Mouse (Mus musculus) adrenal gland, postnatal 4 days (tissue): ENCODE measurements at regions not wholly inside any gene's neighbourhood (a gene's known extent, or its start where the extent isn't known, plus 50 kb on each side); places are given as distances from the start of the nearest gene placed in this dataset.

ENCODE experiments used
- DNase-seq, 2 experiments: peaks; one replicate each; pipeline ENCODE4 v3.0.0; 2021 to 2022; ENCODE audit warnings: low spot score in 2 of 2, mixed read lengths in 2 of 2

DNA sequence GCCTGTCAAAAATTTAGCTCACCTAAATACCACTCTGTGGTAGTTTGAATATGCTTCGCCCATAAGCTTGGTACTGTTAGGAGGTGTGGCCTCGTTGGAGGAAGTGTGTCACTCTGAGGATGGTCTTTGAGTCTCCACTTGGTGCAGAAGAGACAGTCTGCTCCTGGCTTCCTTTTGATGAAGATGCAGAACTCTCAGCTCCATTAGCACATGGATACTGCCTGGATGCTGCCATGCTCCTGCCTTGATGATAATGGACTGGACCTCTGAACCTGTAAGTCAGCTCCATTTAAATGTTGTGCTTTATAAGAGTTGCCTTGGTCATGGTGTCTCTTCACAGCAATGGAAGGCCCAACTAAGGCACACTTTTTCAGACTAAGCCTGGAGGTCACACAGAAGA, 56.9 kb upstream of the Pik3r1 start:
- no peak for DNase-seq

DNA sequence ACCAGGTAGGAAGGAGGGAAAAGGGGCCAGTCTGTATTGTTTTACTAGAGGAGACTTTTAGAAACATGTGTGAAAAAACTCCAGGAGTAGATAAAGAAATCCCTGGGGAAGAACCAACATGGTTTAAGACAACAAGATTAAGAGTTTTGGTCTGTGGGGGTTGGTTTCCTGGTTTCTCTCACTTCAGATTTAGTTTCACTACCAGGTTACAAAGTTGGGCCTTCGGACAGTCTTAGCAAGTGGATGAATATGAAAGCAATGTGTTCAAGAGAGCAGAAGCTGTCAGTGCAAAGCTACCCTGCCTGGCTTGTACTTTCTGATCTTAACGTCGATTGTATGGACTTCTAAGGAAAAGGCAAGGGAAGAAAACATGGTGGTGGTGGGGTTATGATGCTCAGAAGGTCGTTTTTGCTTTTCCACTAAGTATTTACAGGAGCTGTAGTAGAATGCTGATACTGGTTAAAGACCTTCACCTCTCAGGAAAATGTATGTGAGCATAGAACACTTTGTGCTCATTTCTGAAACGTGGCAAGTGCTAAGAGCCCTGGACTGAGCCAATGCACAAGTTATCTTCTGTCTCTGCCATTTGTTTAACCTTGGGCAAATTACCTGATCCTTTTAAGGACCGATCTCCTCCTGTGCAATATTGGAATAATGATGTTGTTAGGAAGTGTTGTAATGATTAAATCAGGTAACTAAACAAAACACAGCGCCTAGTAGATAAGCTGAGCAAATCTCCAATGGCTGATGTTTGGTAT, 64.0 kb upstream of the Pik3r1 start:
- DNase-seq: no peak

DNA sequence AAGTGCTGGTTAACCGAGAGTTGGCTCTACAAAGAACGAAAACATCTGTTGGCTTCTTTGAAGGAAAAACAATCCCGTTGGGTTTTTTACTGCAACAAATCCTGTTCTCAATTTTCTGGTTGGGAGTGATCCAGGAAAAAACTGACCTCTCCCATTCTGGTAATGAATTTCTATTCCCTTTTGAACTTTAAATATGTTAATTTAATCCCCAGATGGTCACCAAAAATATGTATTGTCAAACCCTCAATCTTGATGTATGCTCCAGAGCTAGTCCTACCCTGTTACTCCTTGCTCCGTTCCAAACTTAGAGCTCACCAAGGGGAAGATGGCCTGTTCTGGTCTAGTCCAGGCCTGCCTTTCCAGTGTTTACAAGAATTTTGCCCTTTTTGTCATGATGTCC, 66.5 kb upstream of the Pik3r1 start:
- no peak for DNase-seq

DNA sequence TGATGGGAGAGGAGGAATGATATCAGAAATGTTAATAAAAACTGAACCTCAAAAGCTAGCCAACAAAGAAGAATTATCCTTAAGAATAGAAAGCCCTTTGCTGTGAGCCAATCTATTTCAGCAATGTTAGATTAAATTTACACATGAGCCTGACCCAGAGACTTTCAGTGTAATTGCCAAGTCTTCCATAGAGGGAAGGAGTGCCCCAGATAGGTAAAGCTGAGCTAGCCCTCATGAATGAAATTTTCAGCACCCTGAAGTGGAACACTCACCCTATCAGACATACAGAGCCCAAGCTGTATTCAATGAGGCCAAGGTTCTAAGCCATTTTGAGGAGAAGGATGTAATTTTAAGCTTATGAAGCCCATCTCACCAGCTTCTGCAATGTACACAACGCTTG, 69.0 kb upstream of the Pik3r1 start:
- DNase-seq: no peak

DNA sequence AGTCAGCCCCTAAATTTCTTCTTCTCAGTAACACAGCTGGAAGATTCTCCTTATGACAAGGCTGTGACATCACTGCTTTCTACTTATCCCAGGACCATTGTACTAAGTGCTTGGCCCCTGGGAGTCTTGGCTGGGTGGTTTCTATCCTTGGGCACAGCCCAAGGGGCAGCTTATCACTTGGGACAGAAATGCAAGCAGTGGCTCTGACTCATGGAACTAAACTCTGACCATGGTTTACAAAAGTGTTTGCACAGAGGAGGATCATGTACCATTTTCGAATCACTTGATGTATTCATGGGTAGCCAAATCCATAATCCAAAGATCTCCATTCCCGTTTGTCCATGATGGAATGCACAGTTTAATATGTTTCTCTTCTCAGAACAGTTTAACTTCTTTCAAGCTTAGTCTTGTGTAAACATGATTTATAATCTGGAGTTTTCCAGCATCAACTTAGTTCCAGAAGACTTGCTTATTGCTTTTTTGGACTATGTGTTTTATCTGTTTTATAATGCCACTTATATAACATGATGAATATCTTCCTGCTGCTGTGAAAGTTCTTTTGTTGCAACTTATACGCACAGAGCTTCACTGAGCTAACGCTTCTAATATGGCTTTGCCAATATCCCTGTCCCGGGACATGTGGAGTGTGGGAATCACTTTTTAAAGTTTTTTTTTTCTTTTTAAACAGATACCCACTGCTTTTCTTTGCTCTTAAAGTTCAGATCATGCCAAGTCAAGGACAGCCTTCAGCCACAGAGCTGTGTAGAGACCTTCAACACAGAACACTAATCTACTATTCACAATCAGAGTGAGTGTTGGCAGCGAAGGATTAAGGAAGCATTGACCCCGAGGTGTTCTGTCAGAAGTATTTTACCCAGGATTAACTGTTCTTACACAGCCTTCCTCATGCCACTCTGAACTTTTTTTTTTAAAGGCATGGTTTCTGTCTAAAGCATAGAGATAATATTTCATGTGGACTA, 76.7 kb upstream of the Pik3r1 start:
- DNase-seq: no peak

DNA sequence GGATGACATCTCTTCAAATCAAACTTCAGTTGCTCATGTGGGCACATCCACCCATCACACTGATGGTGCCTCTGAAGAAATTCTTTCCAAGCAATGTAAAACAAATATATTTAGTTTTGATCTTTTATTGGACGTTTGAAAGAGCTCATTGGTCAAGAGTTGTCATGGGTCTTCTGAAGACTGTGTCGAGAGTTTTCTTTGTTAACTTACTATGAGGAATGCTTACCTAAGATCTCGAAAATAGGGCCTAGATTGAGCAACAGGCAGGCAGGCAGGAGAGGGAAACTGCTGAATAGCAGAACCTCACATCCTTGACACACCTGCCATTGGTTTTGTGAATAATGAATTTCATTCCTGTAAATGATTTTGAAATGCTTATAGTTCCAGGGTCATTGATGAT, 78.0 kb upstream of the Pik3r1 start:
- no peak for DNase-seq

DNA sequence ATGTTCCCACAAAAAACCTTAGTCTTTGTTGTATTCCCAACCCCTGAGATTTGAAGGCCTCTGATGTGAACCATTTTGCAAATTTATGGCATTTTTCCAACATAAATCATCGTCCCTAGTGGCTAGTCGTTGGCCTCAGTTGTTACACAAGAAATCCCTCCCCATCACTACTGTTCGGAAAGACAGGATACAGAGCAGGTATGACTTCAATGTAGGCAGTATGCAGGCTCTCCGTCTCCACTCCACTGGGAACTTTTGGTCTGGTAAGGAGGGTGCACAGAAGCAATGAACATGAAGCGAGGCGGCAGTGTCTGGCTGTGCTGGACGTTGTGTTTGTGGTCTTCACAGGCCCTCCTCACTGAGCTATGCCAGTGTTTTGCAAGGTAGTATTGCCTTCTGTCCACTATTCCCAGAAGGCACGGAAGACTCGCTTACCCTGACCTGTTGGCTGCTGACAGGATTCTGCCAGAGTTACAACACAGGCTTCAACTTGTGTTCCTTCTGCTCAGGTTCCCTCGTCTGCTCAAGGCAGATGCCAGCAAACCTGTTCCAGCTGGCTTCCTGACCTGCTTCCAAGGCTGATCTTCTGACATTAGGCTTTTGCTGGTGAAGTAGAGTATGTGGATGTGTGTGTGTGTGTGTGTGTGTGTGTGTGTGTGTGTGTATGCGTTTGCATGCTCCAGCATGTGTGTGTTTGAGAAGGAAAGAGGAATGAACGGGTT, 80.0 kb upstream of the Pik3r1 start:
- no peak for DNase-seq

DNA sequence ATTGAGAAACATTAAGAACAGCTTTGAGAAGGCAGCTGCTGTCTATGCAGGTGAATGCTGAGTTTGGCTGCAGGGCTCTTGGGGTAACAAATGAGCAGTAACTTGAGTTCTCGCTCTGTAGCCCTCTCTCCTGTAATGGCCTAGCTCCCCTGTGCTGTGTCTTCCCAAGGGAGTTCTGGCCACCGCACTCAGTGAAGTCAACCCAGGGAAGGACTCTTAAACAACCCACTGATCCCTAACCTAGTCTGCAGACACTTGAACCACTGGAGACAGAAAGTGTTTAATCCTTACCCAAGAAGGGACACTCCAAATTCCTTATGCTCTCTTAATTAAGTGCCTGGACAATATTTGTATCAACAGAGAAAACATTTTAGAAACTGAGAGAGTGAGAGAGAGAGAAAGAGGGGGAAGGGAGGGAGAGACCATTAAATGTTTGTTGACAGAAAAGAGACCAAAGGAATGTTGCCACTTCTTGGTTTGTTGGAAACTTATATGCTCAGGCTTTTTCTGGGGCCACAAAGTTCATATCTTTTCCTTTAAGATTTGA, 80.7 kb upstream of the Pik3r1 start:
- DNase-seq: no peak

DNA sequence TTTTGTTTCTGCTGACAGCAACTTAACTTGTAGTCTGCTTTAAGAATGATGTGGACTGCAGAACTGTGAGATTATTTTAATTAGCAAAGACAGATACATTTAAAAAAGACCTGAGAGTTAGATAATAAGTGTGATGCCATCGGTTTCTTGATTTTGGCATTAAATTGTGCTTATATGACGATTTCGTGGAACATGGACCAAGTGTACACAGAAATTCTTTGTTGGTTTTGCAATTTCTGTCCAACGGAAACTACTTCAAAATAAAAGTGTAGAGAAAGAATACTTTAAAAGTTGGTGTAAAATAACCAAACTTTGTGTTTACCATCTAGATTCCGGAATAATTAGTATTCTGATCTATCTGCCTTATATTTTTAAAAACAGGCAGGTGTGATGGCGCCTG, 81.4 kb upstream of the Pik3r1 start:
- DNase-seq: no peak

DNA sequence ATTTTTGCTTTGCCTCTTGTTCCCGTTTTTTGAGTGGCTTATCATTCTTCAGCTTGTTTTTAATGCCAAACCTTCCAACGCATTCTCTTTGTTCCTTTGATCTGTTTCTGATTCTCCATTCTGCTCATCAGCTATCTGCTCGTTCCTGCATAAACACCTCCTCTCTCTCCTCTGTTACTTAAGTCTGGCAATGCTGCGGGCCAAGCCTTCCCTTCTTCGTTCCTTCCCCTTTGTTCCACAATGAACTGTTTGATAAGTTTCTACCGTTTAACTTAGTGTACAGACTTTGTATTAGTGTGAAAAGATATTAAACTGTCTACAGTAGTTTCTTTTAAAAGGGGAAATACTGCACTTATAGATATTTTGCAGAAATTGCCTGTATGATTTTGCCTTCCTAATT, 83.3 kb upstream of the Pik3r1 start:
- DNase-seq: no peak

DNA sequence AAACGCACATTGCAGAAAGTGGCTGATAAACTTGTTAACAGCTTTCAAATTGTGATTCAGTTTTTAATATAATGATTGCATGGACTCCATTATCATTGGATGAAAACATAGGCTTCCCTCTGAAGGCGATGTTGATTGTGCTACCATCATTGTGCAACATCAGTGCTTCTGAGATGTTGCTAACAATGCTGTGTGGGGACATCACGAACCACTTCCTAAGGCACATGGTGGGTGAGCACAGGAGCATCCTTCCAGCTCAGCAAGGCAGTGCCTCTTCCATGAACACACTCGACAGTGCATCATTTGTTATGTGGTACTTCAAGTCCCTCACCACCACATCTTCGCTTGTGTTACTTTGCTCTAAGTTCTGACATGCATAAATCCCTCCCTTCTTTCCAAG, 84.9 kb upstream of the Pik3r1 start:
- no peak for DNase-seq

DNA sequence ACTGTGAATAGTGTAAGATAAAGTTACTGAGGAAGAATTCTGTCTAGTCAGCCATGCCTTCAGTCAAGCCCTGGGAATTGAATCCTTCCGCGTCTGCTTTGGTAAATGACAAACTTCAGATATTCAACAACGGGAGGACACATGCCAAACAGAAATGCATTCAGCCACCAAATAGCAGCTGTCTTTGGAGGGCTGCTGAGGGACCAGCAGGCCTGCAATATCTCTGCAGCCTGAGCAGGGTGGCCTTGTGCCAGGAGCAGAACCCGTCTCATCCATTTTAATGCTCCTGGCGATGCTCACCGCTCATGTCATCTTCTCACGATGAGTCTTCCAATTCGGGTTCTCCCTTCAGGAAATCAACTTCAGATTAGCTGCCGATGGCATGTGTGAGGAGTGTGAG, 87.1 kb upstream of the Pik3r1 start:
- no peak for DNase-seq

DNA sequence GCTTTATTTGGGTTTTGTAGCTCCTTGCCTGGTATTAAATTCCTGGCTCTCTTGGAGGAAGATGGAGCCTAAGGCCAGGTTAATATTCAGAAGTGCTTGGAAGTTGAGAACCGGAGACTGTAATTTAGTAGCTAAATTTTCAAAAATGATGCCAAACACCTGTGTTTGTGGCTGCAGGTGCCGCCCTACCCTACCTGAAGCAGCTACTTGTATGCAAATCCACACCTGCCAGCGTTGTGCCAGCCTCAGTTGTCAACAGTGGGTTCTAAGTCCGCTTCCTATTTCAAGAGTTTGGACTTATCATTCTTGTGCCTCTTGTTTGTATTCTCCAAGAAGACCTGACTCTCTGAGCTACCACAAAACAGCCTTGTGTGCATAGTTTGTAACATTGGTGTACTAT, 92.7 kb upstream of the Pik3r1 start:
- no peak for DNase-seq

DNA sequence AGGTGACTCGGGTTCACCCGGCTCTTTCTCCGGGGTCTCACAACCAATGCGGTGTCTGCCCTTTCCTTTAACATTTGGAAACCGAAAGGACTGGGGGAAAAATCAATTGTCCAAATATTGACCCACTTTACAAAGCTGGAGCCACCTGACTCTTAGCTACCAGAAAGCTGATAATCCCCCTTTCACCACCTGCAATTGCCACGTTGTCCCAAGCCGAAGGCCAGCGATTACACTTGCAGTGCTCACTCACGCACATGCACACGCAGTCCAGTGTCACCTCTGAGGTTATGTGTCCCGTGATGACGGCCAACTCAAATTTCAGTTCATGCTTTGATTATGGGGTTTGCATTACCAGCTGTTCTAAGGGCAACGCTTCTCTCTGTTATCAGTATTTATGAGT, 94.0 kb upstream of the Pik3r1 start:
- no peak for DNase-seq

DNA sequence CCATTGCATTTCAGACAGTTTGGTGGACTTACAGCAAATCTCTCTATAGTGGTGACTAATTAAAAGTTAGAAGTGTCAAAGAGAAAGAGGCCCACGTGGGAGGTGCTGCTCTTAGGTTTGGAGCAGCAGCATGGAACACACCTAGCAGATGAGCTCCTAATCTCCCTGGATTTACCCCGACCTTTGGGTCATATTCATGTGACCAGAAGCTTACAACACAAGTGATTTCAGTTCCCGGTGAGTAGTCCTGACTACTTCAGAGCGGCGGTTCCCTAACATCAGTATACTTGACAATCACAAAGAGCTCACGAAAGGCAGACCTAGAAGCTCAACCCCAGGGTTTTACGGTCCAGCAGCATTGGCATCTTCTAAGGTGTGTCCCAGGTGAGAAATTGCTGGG, 95.0 kb upstream of the Pik3r1 start:
- DNase-seq: no peak

DNA sequence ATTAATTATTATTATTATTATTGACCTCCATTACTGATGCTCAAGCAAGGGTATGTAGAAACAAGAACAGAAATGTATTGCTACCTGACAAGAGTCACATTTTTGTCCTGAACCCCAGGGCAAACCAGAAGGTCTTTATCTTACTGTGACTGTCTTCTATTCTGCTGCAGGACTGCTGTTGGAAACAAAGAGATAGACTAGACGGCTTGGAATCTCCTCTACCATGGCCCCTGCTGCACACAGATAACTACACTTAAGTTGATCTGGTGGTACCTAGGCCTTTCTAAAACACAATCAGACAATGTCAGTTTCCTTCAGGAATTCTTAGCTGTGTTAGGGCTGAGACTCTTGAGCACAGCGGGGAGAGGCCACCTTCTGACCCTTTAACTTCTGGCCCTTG, 95.6 kb upstream of the Pik3r1 start:
- no peak for DNase-seq

DNA sequence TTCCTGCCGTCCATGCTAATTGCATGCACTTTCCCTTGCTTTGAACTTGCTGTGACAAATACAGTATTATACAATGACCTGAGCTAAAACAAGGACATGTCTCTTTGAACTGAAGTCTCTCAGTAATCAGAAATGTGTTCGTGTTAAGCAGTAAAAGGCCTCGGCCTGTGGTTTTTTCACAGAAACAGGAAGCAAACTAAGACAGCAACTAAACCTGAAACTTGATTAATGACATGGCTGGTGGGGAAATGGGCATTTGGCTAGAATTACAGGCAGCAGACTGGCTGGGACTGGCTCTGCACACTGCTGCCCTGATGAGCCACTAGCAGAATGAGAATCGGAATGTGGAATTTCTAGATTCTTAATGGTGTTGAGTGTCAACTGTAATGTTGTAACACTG, 98.8 kb upstream of the Pik3r1 start:
- no peak for DNase-seq

DNA sequence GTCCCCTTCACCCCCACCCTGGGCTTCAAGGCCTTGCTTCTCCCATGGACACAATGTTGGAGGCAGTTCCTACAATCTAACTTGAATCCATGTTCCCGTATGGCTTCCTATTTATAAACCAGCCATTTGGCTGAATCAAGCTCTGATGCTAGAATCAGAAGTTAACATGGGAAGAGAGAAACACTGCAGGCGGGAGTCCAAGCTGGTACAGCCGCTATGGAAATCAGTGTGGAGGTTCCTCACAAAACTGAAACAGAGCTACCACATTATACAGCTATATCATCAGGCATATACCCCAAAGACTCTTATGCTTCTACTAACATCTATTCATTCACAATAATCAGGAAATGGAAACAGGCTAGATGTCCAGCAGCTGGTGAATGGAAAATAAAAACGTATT, 106.7 kb upstream of the Pik3r1 start:
- DNase-seq: no peak

DNA sequence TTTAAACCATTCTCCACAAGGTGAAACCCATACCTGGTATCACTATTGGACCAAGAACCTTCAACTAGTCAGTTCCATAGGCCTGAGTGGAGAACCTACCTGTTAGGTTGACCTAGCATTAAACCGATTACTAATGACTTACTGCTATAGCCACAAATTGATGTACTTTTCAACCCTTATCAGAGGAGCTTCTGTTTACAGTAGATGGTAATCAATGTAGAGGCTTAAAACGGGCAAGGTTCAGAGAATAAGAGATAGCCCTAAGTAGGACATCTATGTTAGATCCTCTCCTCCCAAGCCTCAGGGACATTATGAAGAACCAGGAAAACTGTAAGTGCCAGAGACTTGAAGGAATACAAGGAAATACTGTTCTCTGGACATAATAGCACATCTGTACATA, 108.1 kb upstream of the Pik3r1 start:
- no peak for DNase-seq

DNA sequence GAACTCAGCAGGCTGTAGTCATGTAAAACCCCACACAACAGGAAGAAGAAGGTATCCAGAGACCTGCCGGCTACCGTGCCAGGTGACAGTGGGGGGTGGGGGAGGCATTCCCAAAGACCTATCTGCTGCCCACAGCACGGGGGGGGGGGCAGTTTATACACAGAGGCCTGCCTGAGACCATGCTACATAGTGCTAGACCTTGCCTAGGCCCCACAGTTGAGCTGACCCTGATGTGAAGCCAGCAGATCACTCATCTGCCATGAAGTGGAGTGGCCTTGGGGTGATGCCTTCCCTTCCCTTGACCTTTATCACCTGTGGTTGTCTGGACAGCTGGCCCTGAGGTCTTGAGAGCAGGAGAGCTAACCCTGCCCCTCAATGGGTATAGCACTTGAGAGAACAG, 108.6 kb upstream of the Pik3r1 start:
- DNase-seq: no peak

DNA sequence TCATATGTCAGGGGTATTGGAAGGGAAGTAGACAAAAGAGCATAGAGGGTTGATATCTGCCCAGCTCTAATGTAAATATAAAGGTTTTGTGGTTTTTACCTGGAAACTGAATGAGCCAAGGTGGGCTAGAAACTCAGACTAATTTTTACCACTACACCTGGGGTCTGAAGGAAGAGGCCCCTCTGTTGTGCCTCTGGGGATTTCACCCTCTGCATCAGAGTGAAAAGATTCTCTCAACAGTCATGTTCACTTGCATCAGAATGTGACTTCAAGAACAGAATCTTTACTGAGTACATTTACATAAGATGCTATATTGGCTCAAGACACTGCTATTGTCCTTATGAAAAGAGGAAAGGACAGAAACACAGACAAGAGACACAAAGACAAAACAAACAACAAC, 110.2 kb upstream of the Pik3r1 start:
- DNase-seq: no peak
